Mouse (Mus musculus) forebrain, embryonic 12.5 days (tissue): ENCODE measurements around the gene Tmem150b. TPM values are rescaled to one million over a fixed set of nuclear protein-coding genes. Genes with fewer than 3 reads are reported as not detected.
A peak's percentile ranks its signal among the peaks of the same experiment; 100 is the strongest.

ENCODE experiments used
- ATAC-seq: fragments of 200-750 bp; cut with Nextera tagmentation; 2 replicates; pipeline ENCODE4 v1.8.0; 2017; ENCODE audit warnings: moderate TSS enrichment; ENCODE audit not compliant: low FRiP score
- H3K27ac ChIP-seq: fragments of 300-500 bp; sonication (generic); 2 replicates; pipeline ENCODE4 v1.5.1; 2016; ENCODE audit warnings: mild to moderate bottlenecking
- H3K27me3 ChIP-seq: fragments of 300-500 bp; sonication (generic); 2 replicates; pipeline ENCODE4 v1.6.1; 2016; ENCODE audit warnings: mild to moderate bottlenecking
- H3K36me3 ChIP-seq: fragments of 300-500 bp; sonication (generic); replicated peaks from 2 replicates; pipeline ENCODE4 v1.6.1; 2016; ENCODE audit warnings: mild to moderate bottlenecking
- H3K4me1 ChIP-seq: fragments of 300-500 bp; sonication (generic); 2 replicates; pipeline ENCODE4 v1.6.1; 2016
- H3K4me2 ChIP-seq: fragments of 300-500 bp; sonication (generic); 2 replicates; pipeline ENCODE4 v1.6.1; 2016; ENCODE audit warnings: mild to moderate bottlenecking, moderate library complexity
- H3K4me3 ChIP-seq: fragments of 300-500 bp; sonication (generic); replicated peaks from 2 replicates; pipeline ENCODE4 v1.5.1; 2016; ENCODE audit warnings: mild to moderate bottlenecking
- H3K9ac ChIP-seq: fragments of 300-500 bp; sonication (generic); 2 replicates; pipeline ENCODE4 v1.6.1; 2016; ENCODE audit warnings: mild to moderate bottlenecking
- H3K9me3 ChIP-seq: fragments of 300-500 bp; sonication (generic); 2 replicates; pipeline ENCODE4 v1.6.1; 2016
- WGBS: fragments of 180-500 bp; shearing (Covaris S2); methylation state at CpG from one replicate; pipeline ENCODE4 v1.1.7; 2016; 5-methylcytosine and 5-hydroxymethylcytosine counted together
- polyA plus RNA-seq: library from polyadenylated mRNA; unstranded; fragments of >200 nt; fragmentation: Nextera tagmentation; extraction: Ambion mirVana; gene quantifications from 2 replicates; pipeline ENCODE4 v1.2.1, GENCODE M21; 2016

Tmem150b gene
- 0.27 and 0.35 TPM in 2 replicates for polyA plus RNA-seq

- H3K4me2 ChIP-seq = no peak within 1 kb of the TSS
- H3K36me3 ChIP-seq = no peaks in the 10 kb centered on the region
- no peak within 1 kb of the TSS for H3K27ac ChIP-seq
- 88% methylated on average over 7 of the region's 7 CpGs for WGBS
- H3K4me1 ChIP-seq = no peaks in the 10 kb centered on the region; the same call in 1 of the 2 replicates
- H3K9ac ChIP-seq = no peak within 1 kb of the TSS; the same call in 1 of the 2 replicates
- H3K27me3 ChIP-seq = no peaks in the 10 kb centered on the region
- H3K4me3 ChIP-seq = no peak within 1 kb of the TSS
- no peaks in the 10 kb centered on the region; the same call in 1 of the 2 replicates for H3K9me3 ChIP-seq
- ATAC-seq = no peak
Measured at GRCm38 (mm10) chr7:4725169-4725568, at the start of gene Tmem150b. Gene Tmem150b, minus strand, starts transcription at chr7:4725249.

- WGBS = 77% methylated on average over 5 of the region's 5 CpGs
- Histone ChIP-seq H3K4me3 (no peak within 1 kb of the TSS), H3K27me3 (peaks cover 31% of the 10 kb centered on the region), H3K4me1 (no peaks in the 10 kb centered on the region), H3K9ac (no peak within 1 kb of the TSS), H3K9me3 (no peaks in the 10 kb centered on the region), H3K4me2 (no peak within 1 kb of the TSS), H3K27ac (no peak within 1 kb of the TSS), H3K36me3 (no peaks in the 10 kb centered on the region)
- ATAC-seq = no peak
Measured at GRCm38 (mm10) chr7:4771202-4771601, 46.2 kb upstream of the Tmem150b start, which contains the start of gene Fam71e2. Gene Fam71e2, minus strand, starts transcription at chr7:4771302.

GRCm38 (mm10) chr7:4764946-4765710, 40.1 kb upstream of the Tmem150b start:
- H3K4me2 ChIP-seq = 0 out of 2 replicates have a peak overlapping the region, but pooled peaks have one; percentile 6

GRCm38 (mm10) chr7:4759670-4760069, 34.6 kb upstream of the Tmem150b start:
- Histone ChIP-seq H3K27ac (no peak overlapping the region), H3K4me2 (no peak overlapping the region), H3K9ac (no peak overlapping the region), H3K4me3 (no peak overlapping the region), H3K36me3 (no peaks in the 10 kb centered on the region), H3K27me3 (peaks cover 13% of the 10 kb centered on the region), H3K4me1 (peaks cover 2% of the 10 kb centered on the region), H3K9me3 (peaks cover 8% of the 10 kb centered on the region; the same call in 1 of the 2 replicates)
- WGBS = 50% methylated on average over 1 of the region's 1 CpGs
- ATAC-seq = no peak

More at GRCm38 (mm10) chr7:4764946-4765710, 40.1 kb upstream of the Tmem150b start:
- H3K4me3 ChIP-seq = no peak overlapping the region
- no peak for ATAC-seq
- H3K9ac ChIP-seq = no peak overlapping the region
- no peaks in the 10 kb centered on the region for H3K36me3 ChIP-seq
- 5% methylated on average over 4 of the region's 4 CpGs for WGBS
- peaks cover 16% of the 10 kb centered on the region for H3K4me1 ChIP-seq
- no peaks in the 10 kb centered on the region for H3K9me3 ChIP-seq
- H3K27ac ChIP-seq = no peak overlapping the region
- peaks cover 5% of the 10 kb centered on the region for H3K27me3 ChIP-seq

GRCm38 (mm10) chr7:4752821-4753570, 27.9 kb upstream of the Tmem150b start, which contains the start of gene Cox6b2:
Gene Cox6b2, minus strand, starts transcription at chr7:4753094.
- peak within 1 kb of the TSS; percentile 33 for H3K4me3 ChIP-seq
- H3K27ac ChIP-seq = peak within 1 kb of the TSS; percentile 27; the same call in 1 of the 2 replicates
- H3K4me2 ChIP-seq = peak within 1 kb of the TSS; percentile 53
- peaks cover 8% of the 10 kb centered on the region; the same call in 1 of the 2 replicates for H3K9me3 ChIP-seq
- peak; percentile 92 for ATAC-seq
- 3% methylated on average over 24 of the region's 24 CpGs for WGBS
- H3K36me3 ChIP-seq = peaks cover 4% of the 10 kb centered on the region; the same call in 1 of the 2 replicates
- H3K9ac ChIP-seq = peak within 1 kb of the TSS; percentile 27
- peaks cover 18% of the 10 kb centered on the region for H3K4me1 ChIP-seq
- peaks cover 14% of the 10 kb centered on the region for H3K27me3 ChIP-seq

- WGBS = under 1% methylated on average over 30 of the region's 30 CpGs
- Histone ChIP-seq H3K4me1 (peaks cover 18% of the 10 kb centered on the region), H3K9me3 (peaks cover 8% of the 10 kb centered on the region; the same call in 1 of the 2 replicates), H3K27me3 (peaks cover 10% of the 10 kb centered on the region), H3K36me3 (peaks cover 4% of the 10 kb centered on the region; the same call in 1 of the 2 replicates), H3K9ac (peak overlapping the region; percentile 27), H3K4me3 (peak overlapping the region; percentile 33), H3K27ac (peak overlapping the region; percentile 27; the same call in 1 of the 2 replicates), H3K4me2 (peak overlapping the region; percentile 53)
- ATAC-seq = peak; percentile 79
Measured at GRCm38 (mm10) chr7:4751971-4752820, 27.1 kb upstream of the Tmem150b start.

GRCm38 (mm10) chr7:4749169-4749568, 24.1 kb upstream of the Tmem150b start:
- Histone ChIP-seq H3K9me3 (no peaks in the 10 kb centered on the region), H3K4me2 (no peak overlapping the region), H3K4me3 (no peak overlapping the region), H3K4me1 (peaks cover 30% of the 10 kb centered on the region), H3K36me3 (peaks cover 21% of the 10 kb centered on the region), H3K27ac (no peak overlapping the region), H3K27me3 (peaks cover 6% of the 10 kb centered on the region), H3K9ac (no peak overlapping the region)
- no peak for ATAC-seq
- WGBS = 83% methylated on average over 2 of the region's 2 CpGs

- peaks cover 23% of the 10 kb centered on the region for H3K36me3 ChIP-seq
- WGBS = 80% methylated on average over 4 of the region's 4 CpGs
- no peak for ATAC-seq
- 0 out of 2 replicates have a peak, but pooled peaks cover 3% of the 10 kb centered on the region for H3K27me3 ChIP-seq
- H3K27ac ChIP-seq = no peak overlapping the region
- peaks cover 31% of the 10 kb centered on the region for H3K4me1 ChIP-seq
- no peak overlapping the region for H3K4me2 ChIP-seq
- H3K9ac ChIP-seq = no peak overlapping the region
- no peaks in the 10 kb centered on the region for H3K9me3 ChIP-seq
- H3K4me3 ChIP-seq = no peak overlapping the region
Measured at GRCm38 (mm10) chr7:4748321-4748720, 23.3 kb upstream of the Tmem150b start.

- Histone ChIP-seq H3K27me3 (0 out of 2 replicates have a peak, but pooled peaks cover under 1% of the 10 kb centered on the region), H3K27ac (no peak overlapping the region)
- WGBS = 75% methylated on average over 9 of the region's 9 CpGs
Measured at GRCm38 (mm10) chr7:4747156-4747899, 22.3 kb upstream of the Tmem150b start.

GRCm38 (mm10) chr7:4746326-4746980, 21.4 kb upstream of the Tmem150b start:
- Histone ChIP-seq H3K4me2 (no peak overlapping the region), H3K27ac (no peak overlapping the region), H3K9ac (no peak overlapping the region), H3K4me1 (peaks cover 33% of the 10 kb centered on the region), H3K9me3 (no peaks in the 10 kb centered on the region), H3K4me3 (no peak overlapping the region), H3K27me3 (no peaks in the 10 kb centered on the region), H3K36me3 (peaks cover 34% of the 10 kb centered on the region)
- WGBS = 84% methylated on average over 22 of the region's 22 CpGs
- no peak for ATAC-seq

More at GRCm38 (mm10) chr7:4747156-4747899, 22.3 kb upstream of the Tmem150b start:
- Histone ChIP-seq H3K9me3 (no peaks in the 10 kb centered on the region), H3K9ac (no peak overlapping the region), H3K36me3 (peaks cover 30% of the 10 kb centered on the region), H3K4me1 (peaks cover 33% of the 10 kb centered on the region), H3K4me2 (no peak overlapping the region), H3K4me3 (no peak overlapping the region)
- ATAC-seq = no peak
